Mouse (Mus musculus) testis, postnatal 10 days (tissue): Measurements from ENCODE around the gene Gm17359.

ENCODE experiments used
- DNase-seq: peaks from one replicate; pipeline ENCODE4 v3.0.0; 2021; ENCODE audit warnings: low spot score

Gene Gm17359

DNA sequence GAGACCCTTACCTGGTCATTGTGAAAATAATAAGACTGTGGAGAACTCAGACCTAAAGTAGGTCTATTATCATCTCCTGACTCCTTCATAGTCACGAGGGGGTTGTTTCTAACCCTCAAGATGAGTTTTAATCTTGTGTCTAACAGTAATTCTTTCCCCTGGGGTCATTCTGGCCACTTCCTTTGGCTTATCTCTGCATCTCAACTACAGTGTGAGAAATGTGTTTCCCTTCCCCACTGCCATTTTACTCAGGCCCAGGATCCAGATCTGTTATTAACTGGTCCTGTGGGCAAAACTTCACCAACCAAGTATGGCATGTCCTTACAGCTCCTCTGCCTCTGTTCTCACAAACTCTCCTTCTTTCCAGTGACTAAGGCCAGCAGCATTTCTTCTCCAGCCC is 12.8 kb downstream of the Gm17359 start:
- DNase-seq: peak; percentile 10

DNA sequence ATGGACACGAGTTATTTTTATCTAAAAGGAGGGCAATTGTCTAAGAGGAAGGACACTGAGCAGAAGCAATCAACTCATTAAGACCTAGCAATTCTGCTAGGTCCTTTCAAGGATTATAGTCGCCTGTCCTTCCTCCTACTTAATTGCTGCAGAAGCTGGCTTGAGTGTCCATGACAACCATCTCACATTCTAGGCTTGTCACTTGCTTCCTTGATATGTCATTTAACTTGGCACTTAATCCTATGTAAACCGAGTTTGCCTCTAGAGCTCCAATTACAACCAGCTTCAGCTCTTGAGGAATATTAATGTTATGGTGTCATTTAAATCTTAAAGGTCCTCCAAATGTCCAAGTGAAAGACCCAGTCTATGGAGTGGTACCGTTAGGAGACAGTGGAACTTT is 22.3 kb downstream of the Gm17359 start:
- no peak for DNase-seq

- DNase-seq: no peak
These were observed 24.0 kb downstream of the Gm17359 start for GRCm38 (mm10) chr3:79360317-79361101.

DNA sequence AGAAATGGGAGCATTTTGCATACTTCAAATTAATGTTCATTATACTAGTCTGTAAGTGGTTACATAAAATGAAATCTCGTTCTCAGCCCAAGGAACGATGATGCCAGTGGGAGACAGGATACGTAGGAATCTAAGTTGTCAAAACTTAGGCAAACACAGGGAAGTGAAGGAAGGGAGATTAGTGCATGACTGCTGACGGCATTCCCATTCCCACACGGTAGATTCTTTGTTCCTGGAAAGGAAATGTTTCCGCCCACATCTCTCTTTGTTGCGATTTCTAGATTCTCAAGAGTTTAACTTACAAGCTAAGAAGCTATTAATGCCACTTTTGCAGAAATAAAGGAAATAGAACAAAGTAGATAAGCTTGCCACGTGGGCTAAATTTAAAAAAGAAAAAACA is 29.6 kb downstream of the Gm17359 start:
- no peak for DNase-seq

GRCm38 (mm10) chr3:79368306-79368705 is 31.8 kb downstream of the Gm17359 start:
- no peak for DNase-seq

DNA sequence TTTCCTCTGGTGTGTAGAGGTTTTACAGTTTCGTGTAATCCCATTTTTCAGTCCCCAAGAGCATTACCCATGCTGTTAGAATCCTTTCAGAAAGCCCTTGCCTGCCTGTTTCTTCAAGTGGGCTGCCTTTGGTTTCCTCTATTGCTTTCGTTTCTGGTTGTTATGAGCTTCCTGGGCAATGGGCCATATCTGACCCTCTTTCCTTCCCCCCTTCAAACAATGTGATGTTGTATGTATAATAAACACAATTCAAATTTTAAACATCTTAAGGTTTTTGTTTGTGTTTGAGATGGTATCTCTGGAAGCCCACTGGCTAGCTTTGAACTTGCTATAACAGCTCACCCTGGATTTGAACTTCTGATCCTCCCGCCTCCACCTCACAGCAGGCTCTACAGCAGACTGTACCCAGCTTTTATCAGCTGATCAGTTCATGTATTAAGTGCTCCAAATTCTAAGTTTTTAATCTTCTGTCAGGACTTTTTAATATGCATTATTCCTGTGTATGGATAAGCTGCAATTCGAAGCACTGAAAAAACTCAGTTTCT is 34.0 kb downstream of the Gm17359 start:
- no peak for DNase-seq

GRCm38 (mm10) chr3:79371506-79372195 is 35.2 kb downstream of the Gm17359 start:
- DNase-seq: no peak

DNA sequence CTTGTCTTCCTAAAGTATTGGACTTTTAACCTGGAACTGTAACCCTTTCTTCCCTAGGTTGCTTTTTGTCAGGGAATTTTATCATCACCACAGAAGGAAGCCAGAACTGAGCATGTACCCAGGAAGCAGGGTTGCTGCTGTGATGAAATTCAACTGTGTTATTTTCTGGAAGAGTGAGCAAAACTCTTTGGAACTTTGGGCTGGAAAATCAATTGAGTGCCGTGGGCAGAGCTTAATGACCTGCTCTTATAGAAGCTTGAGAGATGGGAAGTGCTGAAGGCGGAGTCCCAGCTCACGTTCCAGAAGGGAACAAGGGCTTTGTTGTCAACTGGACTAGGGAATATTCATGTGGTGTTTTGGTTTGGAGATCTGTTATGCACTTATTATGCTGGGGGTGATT is 37.5 kb downstream of the Gm17359 start:
- DNase-seq: no peak

DNA sequence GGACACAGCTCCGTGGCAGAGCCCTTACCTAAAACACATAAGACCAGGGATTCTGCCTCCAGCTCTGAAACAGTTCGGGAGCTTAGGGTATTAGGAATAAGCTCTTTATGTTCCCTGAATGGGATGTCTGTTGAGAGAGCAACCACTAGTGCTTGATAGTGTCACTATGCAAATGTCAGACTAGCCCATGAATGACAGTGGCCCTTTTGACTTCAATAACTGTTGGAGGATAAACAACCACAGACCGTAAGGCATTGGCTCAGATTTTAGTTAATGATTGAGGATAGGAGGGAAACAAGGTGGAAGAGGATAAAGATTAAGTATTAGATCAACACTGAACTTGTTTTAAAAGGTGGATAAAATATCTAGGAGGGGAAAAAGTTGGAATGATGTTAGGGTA is 41.6 kb downstream of the Gm17359 start:
- DNase-seq: no peak

DNA sequence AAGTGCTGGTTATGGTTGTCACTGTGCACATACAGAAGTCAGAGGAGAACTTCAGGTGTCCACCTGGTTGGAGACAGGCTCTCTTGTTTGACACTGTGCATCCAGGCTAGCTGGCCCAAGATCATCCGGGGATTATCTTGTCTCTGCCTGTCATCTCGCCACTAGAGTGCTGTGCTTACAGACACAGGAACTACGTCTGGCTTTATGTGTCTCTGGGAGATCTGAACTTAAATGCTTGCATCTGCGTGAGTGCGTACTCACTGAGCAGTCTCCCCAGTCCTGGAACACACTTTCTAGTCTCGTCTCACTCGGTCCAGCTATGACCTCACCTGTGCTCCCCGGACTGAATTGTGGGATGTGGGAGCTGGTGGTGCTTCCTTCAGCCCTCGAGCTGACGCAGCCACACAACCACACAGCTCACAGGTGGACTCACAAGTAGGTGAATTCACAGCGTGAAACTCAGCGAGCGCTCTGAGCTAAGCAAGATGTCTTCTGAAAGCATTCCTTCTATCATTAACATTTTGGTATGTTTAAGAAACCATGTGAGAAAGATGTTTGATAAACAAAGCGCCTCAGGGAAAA is 42.9 kb downstream of the Gm17359 start:
- DNase-seq: no peak

DNA sequence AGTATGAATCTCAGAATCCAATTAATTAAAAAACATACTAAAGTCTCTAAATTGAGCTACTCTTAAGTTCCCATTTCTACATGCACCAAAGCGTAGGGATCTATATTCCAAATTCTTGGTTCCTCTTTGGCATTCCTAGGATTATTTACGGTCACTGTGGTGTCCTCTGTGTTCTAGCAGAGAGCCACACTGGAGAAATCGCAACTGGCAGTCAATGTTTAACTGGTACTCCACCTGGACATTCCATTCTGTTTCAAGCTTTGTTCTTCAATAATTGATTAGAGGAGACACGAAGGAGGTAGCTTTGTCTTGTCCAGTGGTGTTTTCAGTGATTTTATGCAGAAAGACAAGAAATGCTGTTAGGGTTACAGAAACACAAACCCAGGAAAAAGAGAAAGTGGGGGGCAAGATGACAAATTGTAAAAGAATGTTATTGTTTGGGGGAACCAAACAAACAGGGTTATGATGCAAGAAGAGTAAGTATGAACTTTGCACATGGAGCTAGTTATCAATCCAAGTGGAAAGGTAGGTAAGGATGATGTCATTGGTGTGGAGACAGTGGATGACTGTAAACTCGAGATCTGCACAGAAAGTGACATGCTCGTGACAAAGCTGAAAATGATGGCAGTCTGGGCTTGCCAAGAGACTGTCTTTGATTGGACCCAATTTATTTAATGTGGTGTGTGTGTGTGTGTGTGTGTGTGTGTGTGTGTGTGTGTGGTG is 43.6 kb downstream of the Gm17359 start:
- DNase-seq: no peak

GRCm38 (mm10) chr3:79381398-79381797 is 44.9 kb downstream of the Gm17359 start:
- no peak for DNase-seq

- DNase-seq: no peak
These were observed 49.1 kb downstream of the Gm17359 start for GRCm38 (mm10) chr3:79385434-79386029.

DNA sequence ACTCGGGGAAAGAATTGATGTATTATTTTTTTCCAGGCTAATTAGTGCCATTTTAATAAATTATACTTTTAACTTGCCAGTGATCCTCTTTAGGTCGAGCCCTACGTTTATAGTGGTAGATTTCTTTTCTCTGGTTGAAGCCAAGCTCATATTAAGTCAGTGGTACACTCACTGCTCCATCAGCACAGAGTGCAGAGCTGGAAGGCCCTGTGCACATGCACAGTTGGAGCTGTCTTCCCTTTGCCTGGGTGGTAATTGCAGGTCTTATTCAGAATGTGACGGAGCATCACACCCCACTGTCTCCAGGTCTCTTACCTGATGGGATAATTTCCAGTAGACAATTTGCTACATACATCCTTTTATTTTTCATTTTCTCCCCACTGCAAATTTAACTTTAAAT is 52.6 kb downstream of the Gm17359 start:
- DNase-seq: no peak

GRCm38 (mm10) chr3:79400552-79400951 is 64.1 kb downstream of the Gm17359 start:
- DNase-seq: no peak

DNA sequence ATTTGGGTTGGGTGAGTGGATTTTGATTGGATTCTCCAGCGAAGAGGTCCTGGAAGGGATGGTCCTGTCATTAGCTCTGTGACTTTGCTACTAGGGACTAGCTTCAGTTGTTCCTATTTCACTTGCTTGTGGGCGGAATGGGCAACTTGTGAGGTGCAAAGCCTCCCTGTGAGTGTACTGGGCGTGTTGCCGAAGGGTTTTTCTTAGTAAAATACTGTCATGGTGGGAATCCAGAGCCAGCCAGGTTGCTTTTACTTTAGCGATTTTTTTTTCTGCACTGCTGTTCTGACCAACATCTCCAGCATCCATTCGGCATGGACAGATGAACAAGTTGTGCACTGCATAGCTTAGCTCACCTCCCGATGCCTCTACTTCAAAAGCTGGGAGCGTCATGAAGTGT is 65.6 kb downstream of the Gm17359 start:
- no peak for DNase-seq

GRCm38 (mm10) chr3:79408546-79408945 is 72.1 kb downstream of the Gm17359 start:
- no peak for DNase-seq

DNA sequence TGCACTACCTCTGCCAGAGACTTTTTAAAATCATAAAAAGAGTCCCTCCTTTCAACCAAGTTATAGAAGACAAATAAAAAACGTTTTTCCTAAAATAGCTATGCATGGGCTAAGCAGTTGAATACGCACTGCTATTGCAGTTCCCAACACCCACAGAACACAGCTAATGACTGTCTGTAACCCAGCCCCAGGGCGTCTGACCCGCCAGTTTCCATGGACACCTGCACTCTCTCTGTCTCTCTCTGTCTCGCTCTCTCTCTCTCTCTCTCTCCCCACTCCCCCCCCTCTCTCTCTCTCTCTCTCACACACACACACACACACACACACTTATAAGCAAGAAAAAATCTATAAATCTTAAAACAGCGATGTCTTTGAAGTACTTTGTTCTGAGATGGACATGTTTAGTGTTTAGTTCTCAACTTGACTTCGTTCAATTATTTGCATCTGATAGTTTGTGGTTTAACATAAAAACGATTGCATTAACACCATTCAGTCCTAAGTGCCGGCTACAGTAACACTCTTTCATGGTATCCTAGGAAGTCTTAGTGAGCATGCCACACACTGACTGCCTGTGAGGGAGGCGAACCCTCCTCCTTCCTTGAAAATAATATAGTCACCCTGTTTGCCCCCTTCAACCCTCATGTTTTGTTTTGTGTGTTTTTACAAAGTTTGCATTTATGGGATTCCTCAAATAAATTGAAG is 73.6 kb downstream of the Gm17359 start:
- no peak for DNase-seq

GRCm38 (mm10) chr3:79410629-79410995 is 74.2 kb downstream of the Gm17359 start:
- DNase-seq: no peak

GRCm38 (mm10) chr3:79411666-79412065 is 75.2 kb downstream of the Gm17359 start:
- DNase-seq: no peak

DNA sequence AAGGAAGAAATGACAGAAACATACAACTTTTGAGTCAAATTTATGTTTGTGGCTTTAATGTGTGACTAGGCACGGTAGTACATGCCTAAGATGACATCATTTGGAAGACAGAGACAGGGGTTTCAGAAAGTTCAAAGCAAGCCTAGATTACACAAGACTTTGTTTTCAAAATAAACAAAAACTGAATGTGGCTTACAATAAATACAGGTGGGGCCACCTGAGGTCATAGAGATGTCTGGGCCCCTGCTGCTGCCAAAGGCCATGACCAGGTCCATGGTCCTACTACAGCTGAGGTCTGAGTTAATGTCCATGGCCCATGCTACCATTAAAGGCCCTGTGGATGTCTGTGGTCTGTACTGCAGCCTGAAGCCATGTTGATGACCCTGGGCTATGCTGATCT is 77.0 kb downstream of the Gm17359 start:
- DNase-seq: no peak
